Mouse (Mus musculus) hindbrain, postnatal 0 days (tissue): ENCODE measurements around the gene Copz1. TPM values are rescaled to one million over a fixed set of nuclear protein-coding genes. Genes with fewer than 3 reads are reported as not detected.

Source experiments
- ATAC-seq: fragments of 200-750 bp; cut with Nextera tagmentation; 2 replicates; pipeline ENCODE4 v1.8.0; 2017; ENCODE audit warnings: mild to moderate bottlenecking, moderate TSS enrichment, moderate library complexity
- DNase-seq: peaks from one replicate; pipeline ENCODE4 v3.0.0-alpha.2; 2015; ENCODE audit warnings: low spot score
- H3K27ac ChIP-seq: fragments of 300-500 bp; sonication (generic); 2 replicates; pipeline ENCODE4 v1.5.1; 2014; ENCODE audit warnings: mild to moderate bottlenecking
- H3K27me3 ChIP-seq: fragments of 300-500 bp; sonication (generic); 2 replicates; pipeline ENCODE4 v1.6.1; 2014; ENCODE audit warnings: low read length, mixed read lengths; ENCODE audit not compliant: insufficient read depth
- H3K36me3 ChIP-seq: fragments of 300-500 bp; sonication (generic); 2 replicates; pipeline ENCODE4 v1.6.1; 2014; ENCODE audit warnings: low read length, mixed read lengths; ENCODE audit not compliant: insufficient read depth
- H3K4me1 ChIP-seq: fragments of 300-500 bp; sonication (generic); 2 replicates; pipeline ENCODE4 v1.6.1; 2014; ENCODE audit warnings: antibody characterized with exemption, low read length, mixed read lengths; ENCODE audit not compliant: insufficient read depth
- H3K4me2 ChIP-seq: fragments of 300-500 bp; sonication (generic); 2 replicates; pipeline ENCODE4 v1.6.1; 2014; ENCODE audit warnings: low read depth, mild to moderate bottlenecking, low read length, moderate library complexity, mixed read lengths
- H3K4me3 ChIP-seq: fragments of 300-500 bp; sonication (generic); 2 replicates; pipeline ENCODE4 v1.5.1; 2014; ENCODE audit warnings: low read length
- H3K9ac ChIP-seq: fragments of 300-500 bp; sonication (generic); replicated peaks from 2 replicates; pipeline ENCODE4 v1.6.1; 2014; ENCODE audit warnings: mild to moderate bottlenecking, low read length, moderate library complexity, mixed read lengths
- H3K9me3 ChIP-seq: fragments of 300-500 bp; sonication (generic); 2 replicates; pipeline ENCODE4 v1.6.1; 2016; ENCODE audit warnings: low read length, mixed read lengths
- CTCF ChIP-seq: IDR thresholded peaks from 2 replicates; pipeline ENCODE4 v1.5.1; 2016; ENCODE audit warnings: antibody characterized with exemption, control low read depth, low read depth
- whole genome bisulfite sequencing: fragments of 180-500 bp; shearing (Covaris S2); extraction: QIAGEN DNeasy Blood & Tissue Kit; methylation state at CpG from one replicate; pipeline ENCODE4 v1.1.7; 2014; 5-methylcytosine and 5-hydroxymethylcytosine counted together
- polyA plus RNA-seq: library from polyadenylated mRNA; unstranded; fragments of >200 nt; fragmentation: Nextera tagmentation; extraction: Ambion mirVana; gene quantifications from 2 replicates; pipeline ENCODE4 v1.2.1, GENCODE M21; 2015
- total RNA-seq: library from RNA; depleted of rRNA; stranded (reverse); fragments of >200 nt; gene quantifications from 2 replicates; pipeline ENCODE4 v1.2.3, GENCODE M21; 2014

Gene Copz1
- total and polyA plus RNA-seq, 2 experiments from 2014 or later, result 155 to 181 TPM

GRCm38 (mm10) chr15:103298861-103299616, 26.5 kb downstream of the Copz1 start:
- Histone ChIP-seq H3K4me3 (no peak overlapping the region), H3K36me3 (peaks cover 5% of the 10 kb centered on the region; the same call in 1 of the 2 replicates), H3K4me1 (peaks cover 33% of the 10 kb centered on the region), H3K27ac (peak overlapping the region; percentile 91), H3K4me2 (peak overlapping the region; percentile 50; the same call in 1 of the 2 replicates), H3K9me3 (no peaks in the 10 kb centered on the region), H3K27me3 (no peaks in the 10 kb centered on the region), H3K9ac (peak overlapping the region; percentile 50; the same call in 1 of the 2 replicates)
- ATAC-seq (no peak), DNase-seq (no peak)
- no peak for TF ChIP-seq CTCF
- 56% methylated on average over 5 of the region's 5 CpGs for WGBS

DNA sequence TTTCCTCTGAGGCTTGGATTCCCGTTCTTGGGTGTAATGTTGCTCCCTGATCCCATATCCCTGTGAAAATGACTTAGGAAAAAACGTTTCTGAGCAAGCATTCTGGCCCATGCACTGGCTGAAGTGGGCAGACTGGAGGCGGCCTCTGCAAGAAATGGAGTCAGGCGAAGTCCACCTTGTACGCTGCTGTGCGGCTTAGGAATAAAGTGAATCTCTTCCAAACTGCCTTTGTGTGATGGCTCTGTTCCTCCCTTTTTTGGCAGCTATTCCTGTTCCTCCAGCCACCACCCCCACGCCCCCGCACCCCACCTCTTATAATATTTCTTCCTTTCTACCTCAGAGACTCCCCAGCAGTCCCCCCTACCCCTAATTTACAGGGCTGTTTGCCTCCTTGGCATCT, 27.1 kb downstream of the Copz1 start:
- no peak for TF ChIP-seq CTCF

GRCm38 (mm10) chr15:103300067-103300471, 27.6 kb downstream of the Copz1 start:
- Histone ChIP-seq H3K4me3 (0 out of 2 replicates have a peak overlapping the region, but pooled peaks have one; percentile 13), H3K27ac (peak overlapping the region; percentile 91), H3K9ac (peak overlapping the region; percentile 50), H3K36me3 (peaks cover 5% of the 10 kb centered on the region; the same call in 1 of the 2 replicates), H3K9me3 (no peaks in the 10 kb centered on the region), H3K4me1 (peaks cover 39% of the 10 kb centered on the region), H3K4me2 (peak overlapping the region; percentile 50), H3K27me3 (no peaks in the 10 kb centered on the region)
- WGBS, result 2% methylated on average over 18 of the region's 18 CpGs
- no peak for TF ChIP-seq CTCF
- peak; percentile 68 for ATAC-seq
- DNase-seq, result peak; percentile 91

More for the DNA sequence above, 27.1 kb downstream of the Copz1 start:
- Histone ChIP-seq H3K27ac (peak overlapping the region; percentile 91), H3K4me1 (peaks cover 39% of the 10 kb centered on the region), H3K9ac (peak overlapping the region; percentile 50), H3K9me3 (no peaks in the 10 kb centered on the region), H3K4me2 (peak overlapping the region; percentile 50), H3K4me3 (0 out of 2 replicates have a peak overlapping the region, but pooled peaks have one; percentile 13), H3K27me3 (no peaks in the 10 kb centered on the region), H3K36me3 (peaks cover 5% of the 10 kb centered on the region; the same call in 1 of the 2 replicates)
- ATAC-seq (0 out of 2 replicates have a peak, but pooled peaks have one; percentile 4), DNase-seq (peak; percentile 64)
- WGBS, result 17% methylated on average over 8 of the region's 8 CpGs

DNA sequence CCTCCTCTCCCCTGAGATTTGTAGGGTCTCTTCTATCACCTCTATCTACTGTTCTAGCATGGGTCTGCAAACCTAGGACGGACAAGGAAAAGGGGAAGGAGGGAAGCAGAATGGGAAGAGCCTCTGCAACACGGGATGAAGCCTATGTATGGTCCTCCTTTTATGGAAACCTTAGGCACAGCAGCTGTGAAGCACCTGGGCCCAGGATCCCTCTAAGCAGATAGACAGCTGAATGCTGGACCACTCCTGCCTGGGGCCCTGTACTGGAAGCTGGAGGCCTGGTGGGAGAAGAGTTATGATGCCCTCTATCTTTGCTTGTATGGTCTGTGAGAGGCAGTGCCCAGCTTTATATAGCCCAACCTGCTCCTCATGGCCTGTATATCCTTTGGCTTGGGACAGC, 28.0 kb downstream of the Copz1 start:
- TF ChIP-seq CTCF, result peak; percentile 13; the same call in 1 of the 2 replicates
- 10% methylated on average over 2 of the region's 2 CpGs for WGBS
- Histone ChIP-seq H3K4me1 (peaks cover 39% of the 10 kb centered on the region), H3K9ac (peak overlapping the region; percentile 50), H3K4me2 (peak overlapping the region; percentile 50), H3K9me3 (no peaks in the 10 kb centered on the region), H3K4me3 (0 out of 2 replicates have a peak overlapping the region, but pooled peaks have one; percentile 13), H3K36me3 (peaks cover 3% of the 10 kb centered on the region; the same call in 1 of the 2 replicates), H3K27ac (peak overlapping the region; percentile 91), H3K27me3 (no peaks in the 10 kb centered on the region)
- no peak for ATAC-seq
- DNase-seq, result peak; percentile 44

DNA sequence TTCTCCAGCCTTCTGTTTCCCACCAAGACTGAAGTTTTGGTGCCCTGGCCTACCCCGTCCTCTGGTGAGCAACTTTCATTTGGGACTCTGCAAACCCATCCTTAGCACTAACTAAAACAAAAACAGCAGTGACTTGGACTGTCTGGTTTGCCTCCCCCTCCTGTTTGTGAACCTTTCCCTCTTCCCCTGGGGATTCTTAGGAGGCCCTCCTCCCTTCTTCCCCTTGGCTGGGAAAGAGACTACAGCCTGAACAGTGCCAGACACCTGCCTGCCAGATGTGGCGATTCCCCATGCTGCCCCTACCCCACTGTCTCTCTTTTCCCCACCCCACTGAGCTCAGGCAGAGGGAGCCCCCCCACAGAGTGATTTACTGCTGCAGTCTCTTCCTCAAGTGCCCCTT, 28.5 kb downstream of the Copz1 start:
- 12% methylated on average over 2 of the region's 2 CpGs for WGBS
- H3K9ac ChIP-seq, result peak overlapping the region; percentile 50
- no peaks in the 10 kb centered on the region; the same call in 1 of the 2 replicates for H3K36me3 ChIP-seq
- no peak for TF ChIP-seq CTCF
- peak overlapping the region; percentile 91 for H3K27ac ChIP-seq
- H3K4me2 ChIP-seq, result no peak overlapping the region
- no peaks in the 10 kb centered on the region for H3K27me3 ChIP-seq
- H3K9me3 ChIP-seq, result no peaks in the 10 kb centered on the region
- H3K4me1 ChIP-seq, result peaks cover 42% of the 10 kb centered on the region
- DNase-seq (peak; percentile 25), ATAC-seq (no peak)
- H3K4me3 ChIP-seq, result no peak overlapping the region

- Histone ChIP-seq H3K4me3 (no peak overlapping the region), H3K9ac (no peak overlapping the region; the same call in 1 of the 2 replicates), H3K27me3 (no peaks in the 10 kb centered on the region), H3K9me3 (no peaks in the 10 kb centered on the region), H3K4me1 (peaks cover 44% of the 10 kb centered on the region), H3K36me3 (no peaks in the 10 kb centered on the region; the same call in 1 of the 2 replicates), H3K4me2 (no peak overlapping the region), H3K27ac (peak overlapping the region; percentile 91)
- ATAC-seq, result no peak
- WGBS, result 38% methylated on average over 5 of the region's 5 CpGs
- DNase-seq, result no peak
- no peak for TF ChIP-seq CTCF
Measured at GRCm38 (mm10) chr15:103301547-103302340, 29.2 kb downstream of the Copz1 start.
